Mouse (Mus musculus): Measurements from ENCODE around the gene 9330159F19Rik.

- TF ChIP-seq POLR2A (IDR thresholded peaks at IDR 0.05; ENCODE audit: borderline replicate concordance, extremely low read depth, low read depth, low read length) (no peak), CTCF (IDR thresholded peaks at IDR 0.05; ENCODE audit: insufficient read depth, low read length) (no peak)
Measured at GRCm38 (mm10) chr10:29178003-29178402, 33.4 kb upstream of the 9330159F19Rik start.
